Mouse (Mus musculus) heart, embryonic 12.5 days (tissue): ENCODE data around the gene Cfl1. TPM values are rescaled to one million over a fixed set of nuclear protein-coding genes. Genes with fewer than 3 reads are reported as not detected.

ENCODE experiments used
- ATAC-seq: fragments of 200-750 bp; cut with Nextera tagmentation; 2 replicates; pipeline ENCODE4 v1.8.0; 2017; ENCODE audit warnings: moderate TSS enrichment, moderate library complexity; ENCODE audit not compliant: insufficient number of reproducible peaks, low FRiP score
- H3K27ac ChIP-seq: fragments of 300-500 bp; sonication (generic); 2 replicates; pipeline ENCODE4 v1.5.1; 2016; ENCODE audit warnings: mild to moderate bottlenecking, moderate library complexity; ENCODE audit not compliant: poor library complexity, severe bottlenecking
- H3K27me3 ChIP-seq: fragments of 300-500 bp; sonication (generic); replicated peaks from 2 replicates; pipeline ENCODE4 v1.6.1; 2016; ENCODE audit warnings: mild to moderate bottlenecking, moderate library complexity
- H3K36me3 ChIP-seq: fragments of 300-500 bp; sonication (generic); 2 replicates; pipeline ENCODE4 v1.6.1; 2016; ENCODE audit warnings: mild to moderate bottlenecking, moderate library complexity
- H3K4me1 ChIP-seq: fragments of 300-500 bp; sonication (generic); replicated peaks from 2 replicates; pipeline ENCODE4 v1.6.1; 2016; ENCODE audit warnings: mild to moderate bottlenecking
- H3K4me2 ChIP-seq: fragments of 300-500 bp; sonication (generic); 2 replicates; pipeline ENCODE4 v1.6.1; 2016; ENCODE audit warnings: mild to moderate bottlenecking, moderate library complexity
- H3K4me3 ChIP-seq: fragments of 300-500 bp; sonication (generic); 2 replicates; pipeline ENCODE4 v1.5.1; 2016; ENCODE audit warnings: mild to moderate bottlenecking
- H3K9ac ChIP-seq: fragments of 300-500 bp; sonication (generic); 2 replicates; pipeline ENCODE4 v1.6.1; 2016; ENCODE audit warnings: mild to moderate bottlenecking, moderate library complexity
- H3K9me3 ChIP-seq: fragments of 300-500 bp; sonication (generic); replicated peaks from 2 replicates; pipeline ENCODE4 v1.6.1; 2016; ENCODE audit warnings: mild to moderate bottlenecking, moderate library complexity
- WGBS: fragments of 180-500 bp; shearing (Covaris S2); methylation state at CpG from one replicate; pipeline ENCODE4 v1.1.7; 2016; 5-methylcytosine and 5-hydroxymethylcytosine counted together
- polyA plus RNA-seq: library from polyadenylated mRNA; unstranded; fragments of >200 nt; fragmentation: Nextera tagmentation; extraction: Ambion mirVana; gene quantifications from 2 replicates; pipeline ENCODE4 v1.2.1, GENCODE M21; 2016

The Cfl1 gene
- polyA plus RNA-seq, 1 experiment from 2014 or later, result 1,913 TPM

DNA sequence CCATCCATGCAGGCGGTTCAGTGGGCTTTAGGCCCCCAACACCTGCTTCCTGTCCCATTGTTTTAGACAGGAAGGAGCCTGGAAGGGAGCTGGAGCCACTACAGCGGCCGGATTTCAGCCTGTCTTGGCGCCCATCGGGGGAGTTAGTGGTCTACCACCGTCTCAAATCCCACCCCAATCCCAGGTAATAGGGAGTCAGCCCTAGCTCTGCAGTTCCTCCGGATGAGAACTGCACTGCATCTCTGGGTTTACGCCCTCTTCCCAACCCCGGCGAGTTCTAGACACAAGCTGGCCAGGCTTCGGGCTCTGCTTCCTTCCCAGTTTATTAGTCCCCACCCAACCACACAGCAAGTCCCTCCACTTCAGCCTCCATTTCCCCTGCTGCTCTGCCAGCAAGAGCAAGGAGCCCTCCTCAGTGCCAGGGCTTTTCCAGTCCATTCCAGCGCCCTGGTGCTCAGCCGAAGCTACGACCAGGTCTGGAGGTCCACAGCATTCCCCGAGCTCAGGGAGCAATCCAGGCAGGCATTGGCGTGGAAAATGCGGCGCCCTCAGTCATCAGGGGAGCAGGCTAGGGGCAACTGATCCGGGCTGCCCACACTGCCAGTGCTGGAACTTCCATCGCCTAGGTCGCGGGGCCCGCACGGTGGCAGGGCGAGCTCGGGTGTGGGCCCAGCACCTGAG lies 33.9 kb upstream of the Cfl1 start:
- 3% methylated on average over 26 of the region's 26 CpGs for WGBS
- H3K4me2 ChIP-seq, result peak overlapping the region; percentile 98
- peak; percentile 9; the same call in 1 of the 2 replicates for ATAC-seq

DNA sequence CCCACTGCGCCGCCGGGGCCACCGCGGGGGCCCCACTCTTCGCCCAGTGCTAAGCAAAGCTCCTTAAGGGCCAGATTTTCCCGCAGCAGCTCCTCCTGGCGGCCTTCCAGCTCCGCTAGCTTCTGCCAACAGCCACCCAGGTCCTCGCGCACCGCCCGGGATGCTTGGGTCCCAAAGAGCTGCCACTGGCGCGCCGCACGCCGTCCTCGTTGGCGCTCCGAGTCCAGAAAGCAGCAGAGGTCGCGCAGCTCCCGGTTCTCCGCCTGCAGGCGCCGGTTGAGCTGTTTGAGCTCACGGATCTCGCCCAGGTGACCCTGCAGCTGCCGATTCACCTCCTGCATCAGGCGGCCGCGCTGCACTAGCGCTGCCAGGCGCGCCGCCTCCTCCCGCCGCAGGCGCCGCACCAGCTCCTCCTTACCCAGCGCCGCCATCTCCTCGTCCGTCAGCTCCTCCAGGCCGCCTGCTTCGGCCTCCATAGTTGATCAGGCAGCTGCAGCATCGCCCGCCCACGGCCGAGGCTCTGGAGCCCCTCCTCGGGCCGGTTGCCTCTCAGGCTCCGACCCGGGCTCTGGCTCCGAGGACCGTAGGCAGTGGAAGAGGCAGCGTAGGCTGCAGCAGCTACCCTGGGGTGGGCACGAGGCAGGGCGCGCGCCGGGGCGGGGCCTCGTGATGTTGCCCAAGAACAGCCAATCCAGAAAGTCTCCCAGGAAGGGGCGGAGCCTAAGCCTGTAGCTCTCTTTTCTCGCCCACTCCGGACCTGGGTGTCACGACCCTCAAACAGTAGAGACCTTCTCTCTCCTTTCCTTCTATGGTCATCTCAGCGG lies 33.1 kb upstream of the Cfl1 start:
- WGBS, result under 1% methylated on average over 70 of the region's 70 CpGs

More for the DNA sequence above, 33.9 kb upstream of the Cfl1 start:
- Histone ChIP-seq H3K9ac (peak overlapping the region; percentile 94), H3K27me3 (0 out of 2 replicates have a peak, but pooled peaks cover 2% of the 10 kb centered on the region), H3K4me1 (peaks cover 41% of the 10 kb centered on the region), H3K4me3 (peak overlapping the region; percentile 89), H3K27ac (peak overlapping the region; percentile 91), H3K9me3 (no peaks in the 10 kb centered on the region), H3K36me3 (peaks cover 12% of the 10 kb centered on the region)

GRCm38 (mm10) chr19:5457746-5458442 lies 32.4 kb upstream of the Cfl1 start, which contains the start of gene Ccdc85b:
TSS of gene Ccdc85b (minus strand) at chr19:5457894.
- Histone ChIP-seq H3K27me3 (no peaks in the 10 kb centered on the region), H3K4me3 (peak within 1 kb of the TSS; percentile 89), H3K9me3 (no peaks in the 10 kb centered on the region), H3K4me2 (peak within 1 kb of the TSS; percentile 98), H3K4me1 (peaks cover 44% of the 10 kb centered on the region), H3K9ac (peak within 1 kb of the TSS; percentile 94), H3K36me3 (peaks cover 20% of the 10 kb centered on the region), H3K27ac (peak within 1 kb of the TSS; percentile 91)
- no peak for ATAC-seq
- 17% methylated on average over 14 of the region's 14 CpGs for WGBS

More for the DNA sequence above, 33.1 kb upstream of the Cfl1 start:
- Histone ChIP-seq H3K27me3 (no peaks in the 10 kb centered on the region), H3K4me2 (peak overlapping the region; percentile 98), H3K9ac (peak overlapping the region; percentile 94), H3K9me3 (no peaks in the 10 kb centered on the region), H3K27ac (peak overlapping the region; percentile 91), H3K4me1 (peaks cover 44% of the 10 kb centered on the region), H3K4me3 (peak overlapping the region; percentile 89), H3K36me3 (peaks cover 14% of the 10 kb centered on the region)
- peak; percentile 91 for ATAC-seq

- no peak for ATAC-seq
- Histone ChIP-seq H3K4me2 (no peak overlapping the region), H3K4me1 (peaks cover 49% of the 10 kb centered on the region), H3K27ac (no peak overlapping the region), H3K4me3 (no peak overlapping the region), H3K9ac (no peak overlapping the region), H3K9me3 (no peaks in the 10 kb centered on the region), H3K27me3 (no peaks in the 10 kb centered on the region), H3K36me3 (peaks cover 25% of the 10 kb centered on the region)
- WGBS, result 58% methylated on average over 7 of the region's 7 CpGs
Observed at GRCm38 (mm10) chr19:5459019-5459418, 31.2 kb upstream of the Cfl1 start.

GRCm38 (mm10) chr19:5459896-5460295 lies 30.4 kb upstream of the Cfl1 start:
- H3K9ac ChIP-seq, result peak overlapping the region; percentile 81
- peak overlapping the region; percentile 84 for H3K4me2 ChIP-seq
- H3K4me3 ChIP-seq, result peak overlapping the region; percentile 67
- H3K27me3 ChIP-seq, result no peaks in the 10 kb centered on the region
- H3K9me3 ChIP-seq, result no peaks in the 10 kb centered on the region
- H3K27ac ChIP-seq, result no peak overlapping the region
- no peak for ATAC-seq
- peaks cover 51% of the 10 kb centered on the region for H3K4me1 ChIP-seq
- WGBS, result 25% methylated on average over 3 of the region's 3 CpGs
- H3K36me3 ChIP-seq, result peaks cover 24% of the 10 kb centered on the region

DNA sequence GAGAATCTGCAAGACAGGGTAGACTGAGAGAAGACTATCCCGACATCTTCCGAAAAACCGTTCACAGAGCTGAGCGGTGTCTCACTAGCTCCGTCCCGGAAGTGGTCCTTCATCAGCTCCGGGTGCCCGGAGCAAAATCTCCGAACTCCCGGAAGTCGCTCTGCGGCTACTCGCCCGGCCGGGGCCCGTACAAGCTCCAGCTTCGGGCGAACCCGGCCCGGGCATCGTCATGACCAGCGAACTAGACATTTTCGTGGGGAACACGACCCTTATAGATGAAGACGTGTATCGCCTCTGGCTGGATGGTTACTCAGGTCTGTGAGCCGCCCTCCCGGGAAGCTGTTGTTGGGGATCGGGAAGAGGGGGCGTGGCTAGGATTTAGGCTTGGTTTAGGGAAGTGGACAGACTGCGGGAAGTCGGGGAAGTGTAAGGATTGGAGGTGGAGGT lies 29.8 kb upstream of the Cfl1 start, which contains the start of gene Fibp:
Gene Fibp (plus strand): TSS at position 151 of the 447 bp plus-strand sequence.
- H3K9ac ChIP-seq, result peak within 1 kb of the TSS; percentile 81
- no peaks in the 10 kb centered on the region for H3K27me3 ChIP-seq
- H3K9me3 ChIP-seq, result no peaks in the 10 kb centered on the region
- peak within 1 kb of the TSS; percentile 84 for H3K4me2 ChIP-seq
- ATAC-seq, result peak; percentile 63
- H3K36me3 ChIP-seq, result peaks cover 30% of the 10 kb centered on the region
- under 1% methylated on average over 32 of the region's 32 CpGs for WGBS
- H3K4me1 ChIP-seq, result peaks cover 45% of the 10 kb centered on the region
- H3K27ac ChIP-seq, result peak within 1 kb of the TSS; percentile 37; the same call in 1 of the 2 replicates
- peak within 1 kb of the TSS; percentile 67 for H3K4me3 ChIP-seq

DNA sequence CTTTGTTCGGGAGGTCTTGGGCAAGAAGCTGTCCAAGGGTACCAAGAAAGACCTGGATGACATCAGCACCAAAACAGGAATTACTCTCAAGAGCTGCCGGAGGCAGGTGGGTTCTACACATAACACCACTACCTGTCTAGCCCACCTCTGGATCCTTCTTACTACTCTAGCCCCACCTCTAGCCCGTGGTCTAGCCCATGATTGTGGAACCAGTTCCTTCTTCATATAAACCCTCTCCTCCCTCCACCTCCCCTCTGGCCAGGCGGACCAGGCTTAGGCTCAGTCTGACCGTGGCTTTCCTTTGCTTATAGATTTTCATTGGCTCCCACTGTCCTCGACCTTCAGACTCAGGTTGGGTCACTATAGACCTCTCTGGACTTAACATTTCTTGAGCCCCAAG lies 28.8 kb upstream of the Cfl1 start:
- Histone ChIP-seq H3K36me3 (peaks cover 39% of the 10 kb centered on the region), H3K4me3 (peak overlapping the region; percentile 67), H3K27ac (no peak overlapping the region), H3K4me2 (peak overlapping the region; percentile 84), H3K9me3 (no peaks in the 10 kb centered on the region), H3K4me1 (peaks cover 35% of the 10 kb centered on the region), H3K27me3 (no peaks in the 10 kb centered on the region), H3K9ac (peak overlapping the region; percentile 81; the same call in 1 of the 2 replicates)
- WGBS, result 85% methylated on average over 6 of the region's 6 CpGs
- ATAC-seq, result no peak

- Histone ChIP-seq H3K9ac (no peak overlapping the region), H3K27ac (no peak overlapping the region), H3K4me1 (peaks cover 26% of the 10 kb centered on the region), H3K27me3 (no peaks in the 10 kb centered on the region), H3K36me3 (peaks cover 57% of the 10 kb centered on the region), H3K4me3 (no peak overlapping the region), H3K9me3 (no peaks in the 10 kb centered on the region), H3K4me2 (no peak overlapping the region)
- 88% methylated on average over 9 of the region's 9 CpGs for WGBS
- no peak for ATAC-seq
Observed at GRCm38 (mm10) chr19:5463212-5463611, 27.0 kb upstream of the Cfl1 start.

GRCm38 (mm10) chr19:5463791-5464562 lies 26.3 kb upstream of the Cfl1 start:
- no peaks in the 10 kb centered on the region for H3K27me3 ChIP-seq
- H3K9me3 ChIP-seq, result no peaks in the 10 kb centered on the region
- peak overlapping the region; percentile 28 for H3K4me3 ChIP-seq
- peaks cover 27% of the 10 kb centered on the region for H3K4me1 ChIP-seq
- H3K27ac ChIP-seq, result peak overlapping the region; percentile 80
- 41% methylated on average over 15 of the region's 15 CpGs for WGBS
- H3K4me2 ChIP-seq, result peak overlapping the region; percentile 52
- no peak for ATAC-seq
- H3K36me3 ChIP-seq, result peaks cover 57% of the 10 kb centered on the region
- H3K9ac ChIP-seq, result peak overlapping the region; percentile 53

DNA sequence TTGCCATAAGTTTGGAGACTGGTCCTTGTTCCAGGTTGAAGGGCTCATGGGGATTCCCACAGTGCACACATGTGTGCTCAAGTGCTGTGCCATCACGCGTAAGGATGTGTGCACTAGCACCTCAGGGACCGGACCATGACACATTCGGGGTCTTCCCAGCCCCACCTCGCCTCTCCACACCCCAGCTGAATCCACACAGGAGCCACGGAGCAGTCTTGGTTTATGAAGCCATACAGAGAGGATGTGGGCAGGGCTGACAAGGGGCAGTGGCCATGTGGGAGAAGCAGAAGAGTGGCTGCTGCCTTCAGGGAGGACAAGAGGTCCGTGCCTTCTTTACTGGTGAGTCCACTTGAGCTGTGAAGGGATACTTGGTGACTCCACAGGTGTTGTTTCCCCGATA lies 25.2 kb upstream of the Cfl1 start:
- WGBS, result 96% methylated on average over 8 of the region's 8 CpGs
- Histone ChIP-seq H3K9ac (no peak overlapping the region), H3K27me3 (no peaks in the 10 kb centered on the region), H3K4me1 (peaks cover 33% of the 10 kb centered on the region), H3K4me2 (no peak overlapping the region), H3K27ac (no peak overlapping the region), H3K9me3 (no peaks in the 10 kb centered on the region), H3K36me3 (peaks cover 57% of the 10 kb centered on the region), H3K4me3 (no peak overlapping the region)
- ATAC-seq, result no peak
